In the genomic region with DNA sequence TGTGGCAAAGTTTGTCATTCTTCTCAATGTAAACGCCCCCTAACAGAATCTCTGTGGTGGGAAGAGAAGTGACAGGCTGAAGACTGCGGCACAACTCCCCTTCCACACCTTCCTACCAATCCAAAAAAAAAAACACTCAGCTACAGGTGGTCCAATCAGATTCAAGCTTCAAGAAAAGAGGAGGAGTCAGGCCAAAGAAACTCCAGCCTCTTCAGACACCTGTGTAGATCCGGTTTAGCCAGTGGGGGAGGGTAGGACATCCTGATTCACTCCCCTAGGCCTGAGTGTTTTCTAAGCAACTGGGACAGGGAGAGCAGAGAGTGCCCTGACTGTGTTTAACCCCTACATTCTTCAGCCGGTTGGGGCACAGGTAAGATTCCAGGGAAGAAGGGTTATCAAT, we compare ENCODE assay signal across 8 mouse cellular contexts. TPM values are rescaled to one million over a fixed set of nuclear protein-coding genes. Genes with fewer than 3 reads are reported as not detected.
DNase-seq lines count a peak whose midpoint lies in the region; ATAC-seq and TF ChIP-seq lines count a peak whose summit lies in the region.

No protein-coding gene starts in this region.

- peak overlapping the region; percentile 86 for H3K27ac ChIP-seq in gastrocnemius, adult 2 months
- peak overlapping the region; percentile 62; the same call in 1 of the 2 replicates for H3K27ac ChIP-seq in kidney, embryonic 15.5 days
- peak overlapping the region; percentile 75 for H3K27ac ChIP-seq in small intestine, adult 2 months (ENCODE audit: insufficient read depth, low read depth, low read length)
- H3K27ac ChIP-seq in left cerebral cortex, adult 2 months: no peak overlapping the region

- peaks cover 50% of the 10 kb centered on the region for H3K4me1 ChIP-seq in kidney, embryonic 15.5 days
- H3K4me1 ChIP-seq in small intestine, adult 2 months (ENCODE audit: control insufficient read depth, insufficient read depth, insufficient read length, low read length): peaks cover 21% of the 10 kb centered on the region

- H3K27me3 ChIP-seq in kidney, embryonic 15.5 days: peaks cover 50% of the 10 kb centered on the region
- no peaks in the 10 kb centered on the region for H3K27me3 ChIP-seq in small intestine, adult 2 months (ENCODE audit: control insufficient read depth, insufficient read depth, low read length)

- no peak for TF ChIP-seq POLR2A in small intestine, adult 2 months (IDR thresholded peaks at IDR 0.05; ENCODE audit: low read depth, low read length)

- H3K9me3 ChIP-seq in kidney, embryonic 15.5 days (replicated peaks): no peaks in the 10 kb centered on the region

- DNase-seq in gastrocnemius, adult 2 months: no peak
- no peak for DNase-seq in gastrocnemius, postnatal 14 days
- peak; percentile 33 for DNase-seq in embryo, embryonic 10.5 days (ENCODE audit: low spot score)
- DNase-seq in left cerebral cortex, adult 18-20 months (ENCODE audit: low spot score in 2 of 2): no peak
- DNase-seq in left cerebral cortex, adult 2 months (ENCODE audit: extremely low spot score in 1 of 2, low spot score in 2 of 2): no peak
- no peak for DNase-seq in right cerebral cortex, postnatal 4 days

- no peaks in the 10 kb centered on the region for H3K36me3 ChIP-seq in kidney, embryonic 15.5 days
- H3K36me3 ChIP-seq in small intestine, adult 2 months (ENCODE audit: control insufficient read depth, insufficient read depth, low read length): peaks cover 42% of the 10 kb centered on the region

- no peak overlapping the region for H3K4me3 ChIP-seq in gastrocnemius, adult 2 months
- peak overlapping the region; percentile 2; the same call in 1 of the 2 replicates for H3K4me3 ChIP-seq in kidney, embryonic 15.5 days (replicated peaks)
- H3K4me3 ChIP-seq in small intestine, adult 2 months (ENCODE audit: low read depth, low read length): peak overlapping the region; percentile 33
- no peak overlapping the region for H3K4me3 ChIP-seq in left cerebral cortex, adult 2 months

- H3K4me2 ChIP-seq in kidney, embryonic 15.5 days: peak overlapping the region; percentile 37

- TF ChIP-seq CTCF in gastrocnemius, adult 2 months (IDR thresholded peaks at IDR 0.05): no peak
- no peak for TF ChIP-seq CTCF in small intestine, adult 2 months (IDR thresholded peaks at IDR 0.05; ENCODE audit: extremely low read depth, insufficient read length, insufficient replicate concordance, low read depth, low read length)
- no peak for TF ChIP-seq CTCF in left cerebral cortex, adult 2 months (IDR thresholded peaks at IDR 0.05)

- H3K9ac ChIP-seq in kidney, embryonic 15.5 days: no peak overlapping the region

- ATAC-seq in kidney, embryonic 15.5 days (replicated peaks; ENCODE audit: low FRiP score): peak; percentile 41; the same call in 1 of the 2 replicates

- WGBS in kidney, embryonic 15.5 days: 5% methylated on average over 4 of the region's 4 CpGs
- WGBS in small intestine, adult 2 months: 10% methylated on average over 4 of the region's 4 CpGs

- intact Hi-C loops in gastrocnemius, adult 2 months (cut with DNase I): no loop called here
- intact Hi-C loops in gastrocnemius, postnatal 14 days (cut with DNase I; ENCODE audit: low total_unique reads): no loop called here
- intact Hi-C loops in left cerebral cortex, adult 2 months (cut with DNase I): loop anchor here (2.0 kb wide), 1 partner anchor 18 kb away; no protein-coding TSS in a partner anchor

RNA-seq across cellular contexts. Expression of a gene that starts 5.1 kb away (rescaled TPM):
- total RNA-seq in gastrocnemius, adult 2 months (2021): 1 to 10 TPM; 1.6 to 2.6 TPM
- total RNA-seq in gastrocnemius, postnatal 14 days (2021): 1 to 10 TPM; 4.8 to 7.2 TPM
- polyA plus RNA-seq in kidney, embryonic 15.5 days (2015; fragmentation: Nextera tagmentation; extraction: Ambion mirVana): 9.7 and 10.7 TPM in 2 replicates
- 32.3 and 127 TPM in 2 replicates for polyA plus RNA-seq in small intestine, adult 2 months (2012; rRNA removed)
- 1 to 10 TPM; 5.1 to 5.2 TPM for total RNA-seq in left cerebral cortex, adult 18-20 months (2021)
- 1 to 10 TPM; 5.0 to 5.4 TPM for total RNA-seq in left cerebral cortex, adult 2 months (2021)

RNA-seq across cellular contexts. Expression of a gene that starts 18.6 kb away (rescaled TPM):
- total RNA-seq in gastrocnemius, adult 2 months (2021): 10 to 100 TPM; 37.8 to 39.3 TPM
- total RNA-seq in gastrocnemius, postnatal 14 days (2021): 10 to 100 TPM; 50.2 to 54.0 TPM
- 205 and 207 TPM in 2 replicates for polyA plus RNA-seq in kidney, embryonic 15.5 days (2015; fragmentation: Nextera tagmentation; extraction: Ambion mirVana)
- 3.2 and 6.9 TPM in 2 replicates for polyA plus RNA-seq in small intestine, adult 2 months (2012; rRNA removed)
- 10 to 100 TPM; 58.3 TPM for total RNA-seq in left cerebral cortex, adult 18-20 months (2021)
- 10 to 100 TPM; 51.7 to 58.0 TPM for total RNA-seq in left cerebral cortex, adult 2 months (2021)

RNA-seq across cellular contexts. Expression of a gene that starts 35.3 kb away (rescaled TPM):
- total RNA-seq in gastrocnemius, adult 2 months (2021): 1,000 to 10,000 TPM in 1 of 2 experiments, 100 to 1,000 TPM in 1; 932 to 1,025 TPM
- total RNA-seq in gastrocnemius, postnatal 14 days (2021): 1,000 to 10,000 TPM; 1,413 to 1,625 TPM
- polyA plus RNA-seq in kidney, embryonic 15.5 days (2015; fragmentation: Nextera tagmentation; extraction: Ambion mirVana): 4,214 and 4,446 TPM in 2 replicates
- 1,613 and 1,655 TPM in 2 replicates for polyA plus RNA-seq in small intestine, adult 2 months (2012; rRNA removed)
- 1,000 to 10,000 TPM; 1,493 to 1,582 TPM for total RNA-seq in left cerebral cortex, adult 18-20 months (2021)
- 1,000 to 10,000 TPM; 1,506 to 1,537 TPM for total RNA-seq in left cerebral cortex, adult 2 months (2021)

RNA-seq across cellular contexts. Expression of a gene that starts 36.8 kb away (rescaled TPM):
- 1 to 10 TPM; 4.2 to 6.5 TPM for total RNA-seq in gastrocnemius, adult 2 months (2021)
- 1 to 10 TPM; 5.0 to 6.4 TPM for total RNA-seq in gastrocnemius, postnatal 14 days (2021)
- 16.2 and 17.7 TPM in 2 replicates for polyA plus RNA-seq in kidney, embryonic 15.5 days (2015; fragmentation: Nextera tagmentation; extraction: Ambion mirVana)
- polyA plus RNA-seq in small intestine, adult 2 months (2012; rRNA removed): 6.4 and 15.2 TPM in 2 replicates
- total RNA-seq in left cerebral cortex, adult 18-20 months (2021): 10 to 100 TPM; 15.9 to 20.7 TPM
- 10 to 100 TPM; 12.4 to 15.7 TPM for total RNA-seq in left cerebral cortex, adult 2 months (2021)

RNA-seq across cellular contexts. Expression of a gene that starts 42.2 kb away (rescaled TPM):
- total RNA-seq in gastrocnemius, adult 2 months (2021): 100 to 1,000 TPM; 299 to 383 TPM
- total RNA-seq in gastrocnemius, postnatal 14 days (2021): 100 to 1,000 TPM; 455 to 537 TPM
- polyA plus RNA-seq in kidney, embryonic 15.5 days (2015; fragmentation: Nextera tagmentation; extraction: Ambion mirVana): 752 and 867 TPM in 2 replicates
- polyA plus RNA-seq in small intestine, adult 2 months (2012; rRNA removed): 439 and 930 TPM in 2 replicates
- total RNA-seq in left cerebral cortex, adult 18-20 months (2021): 100 to 1,000 TPM; 232 to 257 TPM
- 100 to 1,000 TPM; 211 to 235 TPM for total RNA-seq in left cerebral cortex, adult 2 months (2021)

Comparison
In these comparisons a context has a peak if more than half of its experiments do, and no peak if none do; other contexts are left out.
1. H3K4me3 ChIP-seq: peak in kidney, embryonic 15.5 days (single experiment) and small intestine, adult 2 months (single experiment); none in gastrocnemius, adult 2 months (single experiment) and left cerebral cortex, adult 2 months (single experiment).